9 mouse cellular contexts compared by ENCODE assay signal in genomic region chr2:44112990-44113798, GRCm38 (mm10).
DNase-seq lines count a peak whose midpoint lies in the region; TF ChIP-seq lines count a peak whose summit lies in the region.
"Had no signal": no experiment of that assay in that cellular context is flagged by ENCODE, and none has a peak within 500 bp of the region (broad histone marks: within the 10 kb centered on the region; RNA-seq: fewer than 3 reads in every experiment).

No protein-coding gene starts in this region.

- intact Hi-C loops in heart, adult 2 months (cut with DNase I) = loop anchor here (10.0 kb wide), 1 partner anchor 102 kb away; no protein-coding TSS in a partner anchor
- intact Hi-C loops in heart, postnatal 36 days (cut with DNase I) = loop anchor here (5.0 kb wide), 1 partner anchor 34 kb away; no protein-coding TSS in a partner anchor
- intact Hi-C loops in left cerebral cortex, postnatal 14 days (cut with DNase I) = no loop called here

- peaks cover 4% of the 10 kb centered on the region for H3K4me1 ChIP-seq in heart, adult 2 months (ENCODE audit: control insufficient read depth, insufficient read depth, low read length)
- no peaks in the 10 kb centered on the region for H3K4me1 ChIP-seq in heart, embryonic 10.5 days
- H3K4me1 ChIP-seq: embryonic facial prominence, embryonic 12.5 days had no signal

- WGBS in heart, adult 2 months = 65% methylated on average over 9 of the region's 9 CpGs
- WGBS in heart, embryonic 10.5 days = 81% methylated on average over 9 of the region's 9 CpGs

- no peak for TF ChIP-seq CTCF in heart, adult 2 months (IDR thresholded peaks at IDR 0.05)

- no peak for TF ChIP-seq EP300 in heart, adult 2 months (IDR thresholded peaks at IDR 0.05; ENCODE audit: insufficient read depth, low read depth, low read length)

- no peak overlapping the region for H3K9ac ChIP-seq in heart, adult 2 months (ENCODE audit: low read depth, low read length)
- H3K9ac ChIP-seq: embryonic facial prominence, embryonic 12.5 days had no signal

- no peaks in the 10 kb centered on the region for H3K9me3 ChIP-seq in heart, embryonic 10.5 days
- H3K9me3 ChIP-seq: embryonic facial prominence, embryonic 12.5 days had no signal

- no peak overlapping the region for H3K4me3 ChIP-seq in heart, adult 2 months
- H3K4me3 ChIP-seq in heart, embryonic 10.5 days = no peak overlapping the region
- H3K4me3 ChIP-seq: embryonic facial prominence, embryonic 12.5 days had no signal

- DNase-seq in heart, adult 2 months = peak; percentile 32 to 35
- no peak for DNase-seq in heart, embryonic 10.5 days (ENCODE audit: low spot score)
- DNase-seq in ovary, postnatal 14 days (ENCODE audit: low spot score) = peak; percentile 24
- no peak for DNase-seq in ovary, postnatal 10 days (ENCODE audit: low spot score)
- peak; percentile 28 to 36 for DNase-seq in heart, postnatal 36 days
- DNase-seq in left cerebral cortex, postnatal 14 days (ENCODE audit: low spot score in 2 of 2) = no peak
- no peak for DNase-seq in layer of hippocampus, postnatal 25 days (ENCODE audit: extremely low spot score in 1 of 2, low spot score in 1 of 2)
- no peak for DNase-seq in testis, postnatal 10 days (ENCODE audit: low spot score)

- no peaks in the 10 kb centered on the region for H3K27me3 ChIP-seq in heart, adult 2 months (ENCODE audit: control insufficient read depth, insufficient read depth, low read length)
- no peaks in the 10 kb centered on the region for H3K27me3 ChIP-seq in heart, embryonic 10.5 days (ENCODE audit: insufficient read depth, poor library complexity, severe bottlenecking)
- H3K27me3 ChIP-seq: embryonic facial prominence, embryonic 12.5 days had no signal

- no peaks in the 10 kb centered on the region for H3K36me3 ChIP-seq in heart, adult 2 months (ENCODE audit: control insufficient read depth, insufficient read depth, low read length)
- H3K36me3 ChIP-seq in heart, embryonic 10.5 days = no peaks in the 10 kb centered on the region
- H3K36me3 ChIP-seq: embryonic facial prominence, embryonic 12.5 days had no signal

- TF ChIP-seq POLR2A in heart, adult 2 months (IDR thresholded peaks at IDR 0.05; ENCODE audit: insufficient read depth, low read depth, low read length) = no peak

- no peaks in the 10 kb centered on the region for H3K79me2 ChIP-seq in heart, adult 2 months (replicated peaks; ENCODE audit: control insufficient read depth, insufficient read depth, low read length)

- H3K27ac ChIP-seq in heart, adult 2 months = peak overlapping the region; percentile 42
- H3K27ac ChIP-seq in heart, embryonic 10.5 days = no peak overlapping the region
- H3K27ac ChIP-seq: embryonic facial prominence, embryonic 12.5 days had no signal

Comparison
In these comparisons a context has a peak if more than half of its experiments do, and no peak if none do; other contexts are left out.
1. DNase-seq: peak in heart, adult 2 months (2 of 2), ovary, postnatal 14 days (single experiment) and heart, postnatal 36 days (2 of 2); none in heart, embryonic 10.5 days (single experiment), ovary, postnatal 10 days (single experiment), left cerebral cortex, postnatal 14 days (0 of 2), layer of hippocampus, postnatal 25 days (0 of 2) and testis, postnatal 10 days (single experiment).